Mouse (Mus musculus): ENCODE measurements around the gene Idh2. TPM values are rescaled to one million over a fixed set of nuclear protein-coding genes. Genes with fewer than 3 reads are reported as not detected.

The Idh2 gene
- total and polyA plus RNA-seq, 3 experiments: 121 to 268 (median 181) TPM

GRCm38 (mm10) chr7:80059064-80059838 lies 55.9 kb downstream of the Idh2 start:
- H3K79me2 ChIP-seq (ENCODE audit: control insufficient read depth, insufficient read depth, low read length, poor library complexity): no peaks in the 10 kb centered on the region; the same call in 1 of the 2 replicates
- peaks cover 0 to 22% of the 10 kb centered on the region in 2 experiments; a peak in 2 of 4 replicates for H3K36me3 ChIP-seq (ENCODE audit: control insufficient read depth in 1 of 2, insufficient read depth in 2 of 2, low read length in 2 of 2)
- H3K4me1 ChIP-seq (ENCODE audit: control insufficient read depth in 1 of 2, insufficient read depth in 2 of 2, low read length in 2 of 2): peaks cover 9 to 31% of the 10 kb centered on the region in 2 experiments; a peak in 3 of 4 replicates
- H3K27me3 ChIP-seq (ENCODE audit: control insufficient read depth in 1 of 2, insufficient read depth in 2 of 2, low read length in 2 of 2): no peaks in the 10 kb centered on the region
- H3K27ac ChIP-seq (ENCODE audit: control insufficient read depth, low read depth, low read length): no peak overlapping the region
- H3K4me3 ChIP-seq (ENCODE audit: control insufficient read depth in 1 of 2, insufficient read depth in 1 of 2, low read depth in 2 of 2, low read length in 2 of 2): no peak overlapping the region
- H3K9me3 ChIP-seq (replicated peaks; ENCODE audit: insufficient read depth, low read length): no peaks in the 10 kb centered on the region
- H3K9ac ChIP-seq (ENCODE audit: control insufficient read depth, low read depth, low read length, poor library complexity, severe bottlenecking): no peak overlapping the region
- peak; percentile 31 for DNase-seq (ENCODE audit: low read depth, low spot score)
- TF ChIP-seq TCF12 (IDR thresholded peaks at IDR 0.05; ENCODE audit: low read depth, low read length) (no peak), RCOR1 (IDR thresholded peaks at IDR 0.05; ENCODE audit: low read depth, low read length) (no peak), TAL1 (IDR thresholded peaks at IDR 0.05; ENCODE audit: low read length) (no peak), ZKSCAN1 (IDR thresholded peaks at IDR 0.05; ENCODE audit: low read depth, low read length) (no peak)

- Histone ChIP-seq H3K36me3 (ENCODE audit: control insufficient read depth in 1 of 2, insufficient read depth in 2 of 2, low read length in 2 of 2) (peaks cover 0 to 18% of the 10 kb centered on the region in 2 experiments; a peak in 2 of 4 replicates), H3K4me1 (ENCODE audit: control insufficient read depth in 1 of 2, insufficient read depth in 2 of 2, low read length in 2 of 2) (peaks cover 9 to 25% of the 10 kb centered on the region in 2 experiments; a peak in 3 of 4 replicates), H3K4me3 (ENCODE audit: control insufficient read depth in 1 of 2, insufficient read depth in 1 of 2, low read depth in 2 of 2, low read length in 2 of 2) (no peak overlapping the region), H3K27ac (ENCODE audit: control insufficient read depth, low read depth, low read length) (no peak overlapping the region), H3K9me3 (replicated peaks; ENCODE audit: insufficient read depth, low read length) (no peaks in the 10 kb centered on the region), H3K27me3 (ENCODE audit: control insufficient read depth in 1 of 2, insufficient read depth in 2 of 2, low read length in 2 of 2) (no peaks in the 10 kb centered on the region), H3K9ac (ENCODE audit: control insufficient read depth, low read depth, low read length, poor library complexity, severe bottlenecking) (no peak overlapping the region), H3K79me2 (ENCODE audit: control insufficient read depth, insufficient read depth, low read length, poor library complexity) (no peaks in the 10 kb centered on the region; the same call in 1 of the 2 replicates)
- TF ChIP-seq USF1 (IDR thresholded peaks at IDR 0.05; ENCODE audit: low read depth, low read length) (no peak), ELF1 (IDR thresholded peaks at IDR 0.05; ENCODE audit: low read depth, low read length) (no peak), ZNF384 (IDR thresholded peaks at IDR 0.05; ENCODE audit: low read depth, low read length) (no peak), ZMIZ1 (IDR thresholded peaks at IDR 0.05; ENCODE audit: low read depth, low read length) (no peak), MYC (IDR thresholded peaks at IDR 0.05; ENCODE audit: low read depth, low read length) (no peak), ZC3H11A (IDR thresholded peaks at IDR 0.05; ENCODE audit: low read depth, low read length) (no peak), SIN3A (IDR thresholded peaks at IDR 0.05; ENCODE audit: low read length) (no peak), ZKSCAN1 (IDR thresholded peaks at IDR 0.05; ENCODE audit: low read depth, low read length) (no peak), ETS1 (IDR thresholded peaks at IDR 0.05; ENCODE audit: low read depth, low read length) (no peak), TBP (IDR thresholded peaks at IDR 0.05; ENCODE audit: low read depth, low read length) (no peak), MYB (IDR thresholded peaks at IDR 0.05; ENCODE audit: low read depth, low read length) (no peak), BHLHE40 (IDR thresholded peaks at IDR 0.05; ENCODE audit: borderline replicate concordance, low read depth, low read length) (no peak), CHD2 (IDR thresholded peaks at IDR 0.05; ENCODE audit: low read length) (no peak), GABPA (IDR thresholded peaks at IDR 0.05; ENCODE audit: low read depth, low read length) (no peak), JUND (IDR thresholded peaks at IDR 0.05; ENCODE audit: low read depth, low read length) (no peak), CHD1 (IDR thresholded peaks at IDR 0.05; ENCODE audit: low read depth, low read length) (no peak), MAZ (IDR thresholded peaks at IDR 0.05; ENCODE audit: low read depth, low read length) (no peak), POLR2AphosphoS5 (IDR thresholded peaks at IDR 0.05; ENCODE audit: borderline replicate concordance, low read depth, low read length) (no peak), MAX (IDR thresholded peaks at IDR 0.05; ENCODE audit: low read length) (no peak), GATA1 (IDR thresholded peaks at IDR 0.05; ENCODE audit: low read depth, low read length) (no peak)
- no peak for DNase-seq (ENCODE audit: low read depth, low spot score)
Observed at GRCm38 (mm10) chr7:80058405-80059063, 56.7 kb downstream of the Idh2 start.
